Mouse (Mus musculus) frontal cortex, adult 2 months (tissue): ENCODE measurements around the gene Gimap5. TPM values are rescaled to one million over a fixed set of nuclear protein-coding genes. Genes with fewer than 3 reads are reported as not detected.
A peak's percentile ranks its signal among the peaks of the same experiment; 100 is the strongest.

Source experiments
- DNase-seq, 2 experiments: peaks; one replicate each; pipeline ENCODE4 v3.0.0; 2022; ENCODE audit warnings: low spot score in 1 of 2; ENCODE audit errors: extremely low spot score in 1 of 2
- polyA plus RNA-seq: library from polyadenylated mRNA; depleted of rRNA; stranded (reverse); fragments of >200 nt; gene quantifications from 2 replicates; pipeline ENCODE4 v1.2.3, GENCODE M21; 2012

Gimap5 gene
- polyA plus RNA-seq, 1 experiment = 0.82 TPM

- DNase-seq = no peak
Measured at GRCm38 (mm10) chr6:48738961-48739779, 6.8 kb upstream of the Gimap5 start, which contains the start of gene Gimap1. Gimap1 (plus strand) TSS chr6:48739054.

- no peak for DNase-seq
Measured at GRCm38 (mm10) chr6:48739780-48740055, 6.3 kb upstream of the Gimap5 start.

GRCm38 (mm10) chr6:48740501-48741169 is 5.4 kb upstream of the Gimap5 start:
- no peak for DNase-seq

GRCm38 (mm10) chr6:48741273-48741672 is 4.7 kb upstream of the Gimap5 start:
- no peak for DNase-seq

- no peak for DNase-seq
Measured at GRCm38 (mm10) chr6:48741711-48742206, 4.2 kb upstream of the Gimap5 start.

GRCm38 (mm10) chr6:48742422-48743351 is 3.3 kb upstream of the Gimap5 start:
- DNase-seq = no peak

GRCm38 (mm10) chr6:48745490-48745889 is 507 bp upstream of the Gimap5 start:
- DNase-seq = no peak

- DNase-seq = no peak
Measured at GRCm38 (mm10) chr6:48747091-48747966, 1.3 kb downstream of the Gimap5 start.

GRCm38 (mm10) chr6:48763567-48764270 is 17.7 kb downstream of the Gimap5 start:
- DNase-seq = no peak

- DNase-seq = no peak
Measured at GRCm38 (mm10) chr6:48764496-48764895, 18.5 kb downstream of the Gimap5 start.

GRCm38 (mm10) chr6:48768178-48768869 is 22.3 kb downstream of the Gimap5 start:
- no peak for DNase-seq

GRCm38 (mm10) chr6:48768933-48769332 is 22.9 kb downstream of the Gimap5 start:
- DNase-seq = no peak

GRCm38 (mm10) chr6:48770696-48771095 is 24.7 kb downstream of the Gimap5 start, which contains the start of gene Gimap3:
Gimap3 (minus strand) TSS chr6:48770851.
- no peak for DNase-seq

GRCm38 (mm10) chr6:48772030-48772429 is 26.0 kb downstream of the Gimap5 start:
- peak; percentile 32 to 88 for DNase-seq

- DNase-seq = no peak
Measured at GRCm38 (mm10) chr6:48784406-48784805, 38.4 kb downstream of the Gimap5 start.

- DNase-seq = no peak
Measured at GRCm38 (mm10) chr6:48785189-48785588, 39.2 kb downstream of the Gimap5 start.

- DNase-seq = no peak
Measured at GRCm38 (mm10) chr6:48785601-48786000, 39.6 kb downstream of the Gimap5 start.

GRCm38 (mm10) chr6:48787867-48788266 is 41.9 kb downstream of the Gimap5 start:
- no peak for DNase-seq

GRCm38 (mm10) chr6:48801897-48802296 is 55.9 kb downstream of the Gimap5 start:
- no peak for DNase-seq
